Comparison of ENCODE assay signal across 27 mouse cellular contexts in genomic region chrX:139053149-139053548, GRCm38 (mm10). TPM values are rescaled to one million over a fixed set of nuclear protein-coding genes. Genes with fewer than 3 reads are reported as not detected.
DNase-seq lines count a peak whose midpoint lies in the region; ATAC-seq and TF ChIP-seq lines count a peak whose summit lies in the region.
"Had no signal": no experiment of that assay in that cellular context is flagged by ENCODE, and none has a peak within 500 bp of the region (broad histone marks: within the 10 kb centered on the region; RNA-seq: fewer than 3 reads in every experiment).

No protein-coding gene starts in this region.

- no peak for TF ChIP-seq POLR2A in liver, adult 2 months (IDR thresholded peaks at IDR 0.05; ENCODE audit: extremely low read depth, insufficient read depth, low read length)

- H3K4me1 ChIP-seq in liver, adult 2 months (ENCODE audit: control insufficient read depth, insufficient read depth, low read length), result no peaks in the 10 kb centered on the region
- H3K4me1 ChIP-seq in liver, embryonic 11.5 days (replicated peaks; ENCODE audit: control insufficient read depth, insufficient read depth, low read length), result no peaks in the 10 kb centered on the region
- H3K4me1 ChIP-seq in liver, postnatal 0 days (ENCODE audit: insufficient read depth), result no peaks in the 10 kb centered on the region
- H3K4me1 ChIP-seq in liver, embryonic 12.5 days, result no peaks in the 10 kb centered on the region
- H3K4me1 ChIP-seq: embryonic facial prominence, embryonic 10.5 days; embryonic facial prominence, embryonic 12.5 days; forebrain, embryonic 13.5 days; forebrain, embryonic 15.5 days had no signal

- no peak overlapping the region for H3K4me2 ChIP-seq in liver, embryonic 11.5 days
- H3K4me2 ChIP-seq in liver, postnatal 0 days (ENCODE audit: low read depth, low read length), result no peak overlapping the region
- H3K4me2 ChIP-seq in liver, embryonic 12.5 days, result no peak overlapping the region
- H3K4me2 ChIP-seq: embryonic facial prominence, embryonic 12.5 days; forebrain, embryonic 13.5 days; forebrain, embryonic 15.5 days had no signal

- TF ChIP-seq CTCF in liver, adult 2 months (IDR thresholded peaks at IDR 0.05; ENCODE audit: low read depth, low read length), result no peak
- TF ChIP-seq CTCF in liver, postnatal 0 days (IDR thresholded peaks at IDR 0.05; ENCODE audit: low read depth), result no peak

- WGBS in liver, adult 2 months, result 7% methylated on average over 1 of the region's 1 CpGs
- WGBS in liver, embryonic 11.5 days, result 60% methylated on average over 1 of the region's 1 CpGs
- WGBS in liver, postnatal 0 days (ENCODE audit: insufficient replicate concordance), result 71% methylated on average over 1 of the region's 1 CpGs
- WGBS in liver, embryonic 12.5 days (ENCODE audit: insufficient replicate concordance), result 59% methylated on average over 1 of the region's 1 CpGs

- H3K4me3 ChIP-seq in liver, adult 2 months (ENCODE audit: insufficient read depth, low read depth, low read length), result no peak overlapping the region
- H3K4me3 ChIP-seq in liver, embryonic 11.5 days (ENCODE audit: low read depth, low read length), result no peak overlapping the region
- H3K4me3 ChIP-seq in liver, postnatal 0 days (ENCODE audit: low read depth, low read length), result no peak overlapping the region
- H3K4me3 ChIP-seq in liver, embryonic 12.5 days, result no peak overlapping the region
- H3K4me3 ChIP-seq: embryonic facial prominence, embryonic 10.5 days; embryonic facial prominence, embryonic 12.5 days; forebrain, embryonic 13.5 days; forebrain, embryonic 15.5 days had no signal

- no peaks in the 10 kb centered on the region for H3K79me2 ChIP-seq in liver, adult 2 months (ENCODE audit: control insufficient read depth, insufficient read depth, low read length)

- H3K9me3 ChIP-seq in liver, embryonic 11.5 days (ENCODE audit: control insufficient read depth, low read length), result no peaks in the 10 kb centered on the region
- H3K9me3 ChIP-seq in liver, postnatal 0 days (ENCODE audit: low read length), result no peaks in the 10 kb centered on the region
- H3K9me3 ChIP-seq in liver, embryonic 12.5 days (replicated peaks), result no peaks in the 10 kb centered on the region
- H3K9me3 ChIP-seq: embryonic facial prominence, embryonic 10.5 days; embryonic facial prominence, embryonic 12.5 days; forebrain, embryonic 13.5 days; forebrain, embryonic 15.5 days; G1E had no signal

- no peak for ATAC-seq in liver, embryonic 11.5 days (replicated peaks; ENCODE audit: low FRiP score)
- ATAC-seq in liver, postnatal 0 days, result peak; percentile 89
- ATAC-seq in liver, embryonic 12.5 days, result no peak
- ATAC-seq: CD4-positive, CD25-positive, alpha-beta regulatory T cell, adult 4 months; forebrain, embryonic 13.5 days; forebrain, embryonic 15.5 days; forebrain, postnatal 0 days had no signal

- TF ChIP-seq EP300 in liver, postnatal 0 days (IDR thresholded peaks at IDR 0.05; ENCODE audit: low read depth), result no peak

- DNase-seq in liver, adult 2 months (ENCODE audit: extremely low read depth, low read depth, low spot score), result peak; percentile 56
- DNase-seq in liver, embryonic 11.5 days (ENCODE audit: low spot score), result no peak
- DNase-seq in liver, postnatal 0 days, result no peak
- peak; percentile 12 for DNase-seq in NIH3T3 (ENCODE audit: low read depth)
- DNase-seq: adrenal gland, adult 2 months; adrenal gland, postnatal 10 days; adrenal gland, postnatal 25 days; B cell, adult 2 months; cerebellum, adult 11 months; cerebellum, adult 18-20 months; cerebellum, adult 8-10 months; cerebellum, adult 9-11 months; cerebellum, postnatal 25 days; forebrain, postnatal 0 days had no signal

- H3K9ac ChIP-seq in liver, adult 2 months (ENCODE audit: low read depth, low read length), result no peak overlapping the region
- H3K9ac ChIP-seq in liver, embryonic 11.5 days (ENCODE audit: low read depth, low read length), result no peak overlapping the region
- H3K9ac ChIP-seq in liver, postnatal 0 days (replicated peaks), result no peak overlapping the region
- no peak overlapping the region for H3K9ac ChIP-seq in liver, embryonic 12.5 days
- H3K9ac ChIP-seq: embryonic facial prominence, embryonic 12.5 days; forebrain, embryonic 13.5 days; forebrain, embryonic 15.5 days; forebrain, postnatal 0 days had no signal

- H3K36me3 ChIP-seq in liver, adult 2 months (ENCODE audit: control insufficient read depth, insufficient read depth, low read length), result no peaks in the 10 kb centered on the region
- no peaks in the 10 kb centered on the region for H3K36me3 ChIP-seq in liver, embryonic 11.5 days (ENCODE audit: control insufficient read depth, insufficient read depth, low read length)
- H3K36me3 ChIP-seq in liver, postnatal 0 days (replicated peaks; ENCODE audit: insufficient read depth, low read length), result no peaks in the 10 kb centered on the region
- no peaks in the 10 kb centered on the region for H3K36me3 ChIP-seq in liver, embryonic 12.5 days
- H3K36me3 ChIP-seq: embryonic facial prominence, embryonic 10.5 days; embryonic facial prominence, embryonic 12.5 days; forebrain, embryonic 15.5 days; G1E had no signal

- no peaks in the 10 kb centered on the region for H3K27me3 ChIP-seq in liver, adult 2 months (ENCODE audit: control insufficient read depth, insufficient read depth, low read length)
- no peaks in the 10 kb centered on the region for H3K27me3 ChIP-seq in liver, embryonic 11.5 days (replicated peaks; ENCODE audit: control insufficient read depth, insufficient read depth, low read length)
- no peaks in the 10 kb centered on the region for H3K27me3 ChIP-seq in liver, postnatal 0 days (ENCODE audit: insufficient read depth, low read length)
- H3K27me3 ChIP-seq in liver, embryonic 12.5 days (replicated peaks), result no peaks in the 10 kb centered on the region
- H3K27me3 ChIP-seq: CH12.LX; embryonic facial prominence, embryonic 12.5 days; forebrain, embryonic 13.5 days; forebrain, embryonic 15.5 days had no signal

- H3K27ac ChIP-seq in liver, adult 2 months (replicated peaks; ENCODE audit: insufficient read depth, low read depth, low read length), result no peak overlapping the region
- no peak overlapping the region for H3K27ac ChIP-seq in liver, embryonic 11.5 days (ENCODE audit: low read depth, low read length)
- no peak overlapping the region for H3K27ac ChIP-seq in liver, postnatal 0 days (ENCODE audit: low read depth)
- no peak overlapping the region for H3K27ac ChIP-seq in liver, embryonic 12.5 days
- H3K27ac ChIP-seq: embryonic facial prominence, embryonic 10.5 days; embryonic facial prominence, embryonic 12.5 days; forebrain, embryonic 13.5 days; forebrain, embryonic 15.5 days had no signal

RNA-seq across cellular contexts. Expression of gene Serpina7, which starts 31.9 kb away (rescaled TPM):
- 26.9 and 30.1 TPM in 2 replicates for total RNA-seq in liver, adult 2 months (2014; rRNA removed)
- polyA plus RNA-seq in liver, adult 2 months (2012; rRNA removed), result 2.1 and 4.3 TPM in 2 replicates
- 0.90 and 1.1 TPM in 2 replicates for polyA plus RNA-seq in liver, embryonic 11.5 days (2014; fragmentation: Nextera tagmentation; extraction: Ambion mirVana)
- polyA plus RNA-seq in liver, postnatal 0 days (2015; fragmentation: Nextera tagmentation; extraction: Ambion mirVana), result 118 and 119 TPM in 2 replicates
- polyA plus RNA-seq in liver, embryonic 12.5 days (2016; fragmentation: Nextera tagmentation; extraction: Ambion mirVana), result 0.93 and 1.2 TPM in 2 replicates
- total RNA-seq: adrenal gland, adult 2 months; adrenal gland, postnatal 25 days; CH12.LX had no signal
- polyA plus RNA-seq: adrenal gland, adult 2 months; CD4-positive, CD25-positive, alpha-beta regulatory T cell, adult 4 months; cortical plate, adult 2 months; embryonic facial prominence, embryonic 14.5 days; forebrain, embryonic 11.5 days; forebrain, embryonic 13.5 days; forebrain, embryonic 15.5 days; forebrain, postnatal 0 days; G1E had no signal

RNA-seq across cellular contexts. Expression of gene 4930513O06Rik, which starts 32.9 kb away (rescaled TPM):
- 0.18 TPM in 1 of 2 replicates, not detected in the other for total RNA-seq in liver, adult 2 months (2014; rRNA removed)
- 0.16 TPM in 1 of 2 replicates, not detected in the other for polyA plus RNA-seq in liver, adult 2 months (2012; rRNA removed)
- polyA plus RNA-seq in liver, embryonic 11.5 days (2014; fragmentation: Nextera tagmentation; extraction: Ambion mirVana), result not detected in 2 replicates
- polyA plus RNA-seq in liver, postnatal 0 days (2015; fragmentation: Nextera tagmentation; extraction: Ambion mirVana), result 0.64 and 0.78 TPM in 2 replicates
- polyA plus RNA-seq in liver, embryonic 12.5 days (2016; fragmentation: Nextera tagmentation; extraction: Ambion mirVana), result not detected in 2 replicates
- total RNA-seq: adrenal gland, adult 2 months; adrenal gland, postnatal 10 days; adrenal gland, postnatal 25 days; adrenal gland, postnatal 4 days; CH12.LX; forebrain, postnatal 0 days; G1E had no signal
- polyA plus RNA-seq: adrenal gland, adult 2 months; brain, embryonic 14.5 days; CD4-positive, CD25-positive, alpha-beta regulatory T cell, adult 4 months; cortical plate, adult 2 months; embryonic facial prominence, embryonic 10.5 days; embryonic facial prominence, embryonic 12.5 days; embryonic facial prominence, embryonic 14.5 days; forebrain, embryonic 11.5 days; forebrain, embryonic 13.5 days; forebrain, embryonic 15.5 days; forebrain, postnatal 0 days; G1E had no signal

Comparison
In these comparisons a context has a peak if more than half of its experiments do, and no peak if none do; other contexts are left out.
1. DNase-seq: peak in liver, adult 2 months (single experiment) and NIH3T3 (single experiment); none in liver, embryonic 11.5 days (single experiment) and liver, postnatal 0 days (single experiment).
2. RNA of gene Serpina7, which starts 31.9 kb away (polyA plus RNA-seq): 118 to 119 TPM in liver, postnatal 0 days; 2.1 to 4.3 TPM in liver, adult 2 months, 0.93 to 1.2 TPM in liver, embryonic 12.5 days and 0.90 to 1.1 TPM in liver, embryonic 11.5 days; every median in the first group is over 10 times any median in the second.